Mouse (Mus musculus): ENCODE results near the gene Sult1a1. TPM values are rescaled to one million over a fixed set of nuclear protein-coding genes. Genes with fewer than 3 reads are reported as not detected.
"Not testable (repeated sequence)": the region's sequence is repeated elsewhere in the genome, so short reads cannot be mapped to it uniquely, and the experiment has no call there.

Sult1a1 gene
- polyA plus RNA-seq, 1 experiment: not detected

GRCm38 (mm10) chr7:126693781-126694180 lies 17.5 kb upstream of the Sult1a1 start:
- no peaks in the 10 kb centered on the region for H3K27me3 ChIP-seq (ENCODE audit: control insufficient read depth)
- H3K4me3 ChIP-seq (replicated peaks): no peak overlapping the region
- no peaks in the 10 kb centered on the region for H3K9me3 ChIP-seq (ENCODE audit: control insufficient read depth, low read length)
- peaks cover 42% of the 10 kb centered on the region for H3K4me1 ChIP-seq (ENCODE audit: control insufficient read depth)
- no peak for TF ChIP-seq GATA1 (IDR thresholded peaks at IDR 0.05; ENCODE audit: low read length)
- TF ChIP-seq TAL1 (IDR thresholded peaks at IDR 0.05; ENCODE audit: low read length): no peak
- peaks cover 36% of the 10 kb centered on the region for H3K36me3 ChIP-seq (ENCODE audit: control insufficient read depth)

GRCm38 (mm10) chr7:126693256-126693655 lies 17.0 kb upstream of the Sult1a1 start:
- Histone ChIP-seq H3K27me3 (ENCODE audit: control insufficient read depth) (no peaks in the 10 kb centered on the region), H3K4me3 (replicated peaks) (no peak overlapping the region), H3K36me3 (ENCODE audit: control insufficient read depth) (peaks cover 36% of the 10 kb centered on the region), H3K4me1 (ENCODE audit: control insufficient read depth) (peaks cover 42% of the 10 kb centered on the region), H3K9me3 (ENCODE audit: control insufficient read depth, low read length) (no peaks in the 10 kb centered on the region)
- TF ChIP-seq TAL1 (IDR thresholded peaks at IDR 0.05; ENCODE audit: low read length) (no peak), GATA1 (IDR thresholded peaks at IDR 0.05; ENCODE audit: low read length) (no peak)

- peaks cover 39% of the 10 kb centered on the region for H3K4me1 ChIP-seq (ENCODE audit: control insufficient read depth)
Measured at GRCm38 (mm10) chr7:126692426-126692825, 16.2 kb upstream of the Sult1a1 start.

GRCm38 (mm10) chr7:126691676-126692075 lies 15.4 kb upstream of the Sult1a1 start:
- Histone ChIP-seq H3K36me3 (ENCODE audit: control insufficient read depth) (peaks cover 26% of the 10 kb centered on the region), H3K4me1 (ENCODE audit: control insufficient read depth) (peaks cover 32% of the 10 kb centered on the region), H3K9me3 (ENCODE audit: control insufficient read depth, low read length) (no peaks in the 10 kb centered on the region), H3K4me3 (replicated peaks) (no peak overlapping the region), H3K27me3 (ENCODE audit: control insufficient read depth) (no peaks in the 10 kb centered on the region)
- TF ChIP-seq GATA1 (IDR thresholded peaks at IDR 0.05; ENCODE audit: low read length) (no peak), TAL1 (IDR thresholded peaks at IDR 0.05; ENCODE audit: low read length) (no peak)

More at GRCm38 (mm10) chr7:126692426-126692825, 16.2 kb upstream of the Sult1a1 start:
- Histone ChIP-seq H3K4me3 (replicated peaks) (no peak overlapping the region), H3K36me3 (ENCODE audit: control insufficient read depth) (peaks cover 32% of the 10 kb centered on the region), H3K9me3 (ENCODE audit: control insufficient read depth, low read length) (no peaks in the 10 kb centered on the region), H3K27me3 (ENCODE audit: control insufficient read depth) (no peaks in the 10 kb centered on the region)
- TF ChIP-seq GATA1 (IDR thresholded peaks at IDR 0.05; ENCODE audit: low read length) (no peak), TAL1 (IDR thresholded peaks at IDR 0.05; ENCODE audit: low read length) (no peak)

GRCm38 (mm10) chr7:126690737-126691136 lies 14.5 kb upstream of the Sult1a1 start:
- TF ChIP-seq GATA1 (IDR thresholded peaks at IDR 0.05; ENCODE audit: low read length) (no peak), TAL1 (IDR thresholded peaks at IDR 0.05; ENCODE audit: low read length) (no peak)
- peaks cover 25% of the 10 kb centered on the region for H3K4me1 ChIP-seq (ENCODE audit: control insufficient read depth)

GRCm38 (mm10) chr7:126689021-126689420 lies 12.8 kb upstream of the Sult1a1 start:
- no peak for TF ChIP-seq GATA1 (IDR thresholded peaks at IDR 0.05; ENCODE audit: low read length)
- no peak for TF ChIP-seq TAL1 (IDR thresholded peaks at IDR 0.05; ENCODE audit: low read length)
- H3K9me3 ChIP-seq (ENCODE audit: control insufficient read depth, low read length): no peaks in the 10 kb centered on the region
- H3K27me3 ChIP-seq (ENCODE audit: control insufficient read depth): no peaks in the 10 kb centered on the region
- H3K4me3 ChIP-seq (replicated peaks): no peak overlapping the region
- peaks cover 13% of the 10 kb centered on the region for H3K4me1 ChIP-seq (ENCODE audit: control insufficient read depth)
- H3K36me3 ChIP-seq (ENCODE audit: control insufficient read depth): peaks cover 26% of the 10 kb centered on the region

More at GRCm38 (mm10) chr7:126690737-126691136, 14.5 kb upstream of the Sult1a1 start:
- Histone ChIP-seq H3K27me3 (ENCODE audit: control insufficient read depth) (no peaks in the 10 kb centered on the region), H3K4me3 (replicated peaks) (no peak overlapping the region), H3K36me3 (ENCODE audit: control insufficient read depth) (peaks cover 26% of the 10 kb centered on the region), H3K9me3 (ENCODE audit: control insufficient read depth, low read length) (no peaks in the 10 kb centered on the region)

GRCm38 (mm10) chr7:126688156-126688555 lies 11.9 kb upstream of the Sult1a1 start:
- H3K4me1 ChIP-seq (ENCODE audit: control insufficient read depth); H3K9me3 ChIP-seq (ENCODE audit: control insufficient read depth, low read length); H3K27me3 ChIP-seq (ENCODE audit: control insufficient read depth); H3K4me3 ChIP-seq (replicated peaks): not testable (repeated sequence)
- H3K36me3 ChIP-seq (ENCODE audit: control insufficient read depth): peaks cover 26% of the 10 kb centered on the region

GRCm38 (mm10) chr7:126681221-126681620 lies 5.0 kb upstream of the Sult1a1 start:
- no peaks in the 10 kb centered on the region for H3K9me3 ChIP-seq (ENCODE audit: control insufficient read depth, low read length)
- no peaks in the 10 kb centered on the region for H3K27me3 ChIP-seq (ENCODE audit: control insufficient read depth)
- no peak overlapping the region for H3K4me3 ChIP-seq (replicated peaks)
- peaks cover 16% of the 10 kb centered on the region for H3K36me3 ChIP-seq (ENCODE audit: control insufficient read depth)
- TF ChIP-seq TAL1 (IDR thresholded peaks at IDR 0.05; ENCODE audit: low read length): no peak
- TF ChIP-seq GATA1 (IDR thresholded peaks at IDR 0.05; ENCODE audit: low read length): no peak
- H3K4me1 ChIP-seq (ENCODE audit: control insufficient read depth): no peaks in the 10 kb centered on the region

GRCm38 (mm10) chr7:126679683-126680082 lies 3.5 kb upstream of the Sult1a1 start:
- H3K4me1 ChIP-seq (ENCODE audit: control insufficient read depth): no peaks in the 10 kb centered on the region

More at GRCm38 (mm10) chr7:126679683-126680082, 3.5 kb upstream of the Sult1a1 start:
- H3K9me3 ChIP-seq (ENCODE audit: control insufficient read depth, low read length): no peaks in the 10 kb centered on the region
- no peaks in the 10 kb centered on the region for H3K27me3 ChIP-seq (ENCODE audit: control insufficient read depth)
- TF ChIP-seq GATA1 (IDR thresholded peaks at IDR 0.05; ENCODE audit: low read length) (no peak), TAL1 (IDR thresholded peaks at IDR 0.05; ENCODE audit: low read length) (no peak)
- no peak overlapping the region for H3K4me3 ChIP-seq (replicated peaks)
- peaks cover 29% of the 10 kb centered on the region for H3K36me3 ChIP-seq (ENCODE audit: control insufficient read depth)

Measured in erythroblast, embryonic 14.5 days (primary cell).